Mouse (Mus musculus): Measurements from ENCODE around the gene Blcap. TPM values are rescaled to one million over a fixed set of nuclear protein-coding genes. Genes with fewer than 3 reads are reported as not detected.

Blcap gene
- polyA plus RNA-seq, 1 experiment, result 63.9 TPM

GRCm38 (mm10) chr2:157546686-157547085 lies 24.4 kb downstream of the Blcap start:
- TF ChIP-seq CTCF (IDR thresholded peaks at IDR 0.05; ENCODE audit: borderline replicate concordance, insufficient read depth, low read length) (no peak), POLR2A (IDR thresholded peaks at IDR 0.05; ENCODE audit: low read depth, low read length) (no peak)
- no peak overlapping the region for H3K27ac ChIP-seq (ENCODE audit: insufficient read depth, low read length)
- H3K4me3 ChIP-seq (ENCODE audit: insufficient read depth, low read length), result no peak overlapping the region
- no peaks in the 10 kb centered on the region; the same call in 1 of the 2 replicates for H3K4me1 ChIP-seq (ENCODE audit: control insufficient read depth, insufficient read depth, low read length)

- H3K4me3 ChIP-seq (ENCODE audit: insufficient read depth, low read length), result no peak overlapping the region
- TF ChIP-seq CTCF (IDR thresholded peaks at IDR 0.05; ENCODE audit: borderline replicate concordance, insufficient read depth, low read length), result no peak
- TF ChIP-seq POLR2A (IDR thresholded peaks at IDR 0.05; ENCODE audit: low read depth, low read length), result no peak
- H3K4me1 ChIP-seq (ENCODE audit: control insufficient read depth, insufficient read depth, low read length), result no peaks in the 10 kb centered on the region
- no peak overlapping the region for H3K27ac ChIP-seq (ENCODE audit: insufficient read depth, low read length)
These were observed 26.7 kb downstream of the Blcap start for GRCm38 (mm10) chr2:157544333-157544888.

GRCm38 (mm10) chr2:157542415-157542814 lies 28.7 kb downstream of the Blcap start:
- TF ChIP-seq POLR2A (IDR thresholded peaks at IDR 0.05; ENCODE audit: low read depth, low read length) (no peak), CTCF (IDR thresholded peaks at IDR 0.05; ENCODE audit: borderline replicate concordance, insufficient read depth, low read length) (no peak)
- H3K4me3 ChIP-seq (ENCODE audit: insufficient read depth, low read length), result no peak overlapping the region
- no peaks in the 10 kb centered on the region for H3K4me1 ChIP-seq (ENCODE audit: control insufficient read depth, insufficient read depth, low read length)
- no peak overlapping the region for H3K27ac ChIP-seq (ENCODE audit: insufficient read depth, low read length)

GRCm38 (mm10) chr2:157541631-157542030 lies 29.4 kb downstream of the Blcap start:
- H3K27ac ChIP-seq (ENCODE audit: insufficient read depth, low read length), result no peak overlapping the region
- TF ChIP-seq CTCF (IDR thresholded peaks at IDR 0.05; ENCODE audit: borderline replicate concordance, insufficient read depth, low read length) (no peak), POLR2A (IDR thresholded peaks at IDR 0.05; ENCODE audit: low read depth, low read length) (no peak)
- H3K4me3 ChIP-seq (ENCODE audit: insufficient read depth, low read length), result no peak overlapping the region
- no peaks in the 10 kb centered on the region for H3K4me1 ChIP-seq (ENCODE audit: control insufficient read depth, insufficient read depth, low read length)

GRCm38 (mm10) chr2:157540953-157541569 lies 30.0 kb downstream of the Blcap start:
- Histone ChIP-seq H3K27ac (ENCODE audit: insufficient read depth, low read length) (no peak overlapping the region), H3K4me1 (ENCODE audit: control insufficient read depth, insufficient read depth, low read length) (no peaks in the 10 kb centered on the region), H3K4me3 (ENCODE audit: insufficient read depth, low read length) (no peak overlapping the region)
- no peak for TF ChIP-seq POLR2A (IDR thresholded peaks at IDR 0.05; ENCODE audit: low read depth, low read length)

- H3K4me1 ChIP-seq (ENCODE audit: control insufficient read depth, insufficient read depth, low read length), result no peaks in the 10 kb centered on the region
- H3K4me3 ChIP-seq (ENCODE audit: insufficient read depth, low read length), result no peak overlapping the region
- no peak for TF ChIP-seq POLR2A (IDR thresholded peaks at IDR 0.05; ENCODE audit: low read depth, low read length)
- no peak for TF ChIP-seq CTCF (IDR thresholded peaks at IDR 0.05; ENCODE audit: borderline replicate concordance, insufficient read depth, low read length)
- no peak overlapping the region for H3K27ac ChIP-seq (ENCODE audit: insufficient read depth, low read length)
These were observed 30.8 kb downstream of the Blcap start for GRCm38 (mm10) chr2:157540073-157540952.

- TF ChIP-seq POLR2A (IDR thresholded peaks at IDR 0.05; ENCODE audit: low read depth, low read length) (no peak), CTCF (IDR thresholded peaks at IDR 0.05; ENCODE audit: borderline replicate concordance, insufficient read depth, low read length) (no peak)
- H3K4me1 ChIP-seq (ENCODE audit: control insufficient read depth, insufficient read depth, low read length), result no peaks in the 10 kb centered on the region
- no peak overlapping the region for H3K27ac ChIP-seq (ENCODE audit: insufficient read depth, low read length)
- no peak overlapping the region for H3K4me3 ChIP-seq (ENCODE audit: insufficient read depth, low read length)
These were observed 34.0 kb downstream of the Blcap start for GRCm38 (mm10) chr2:157537118-157537517.

- Histone ChIP-seq H3K27ac (ENCODE audit: insufficient read depth, low read length) (no peak overlapping the region), H3K4me1 (ENCODE audit: control insufficient read depth, insufficient read depth, low read length) (no peaks in the 10 kb centered on the region), H3K4me3 (ENCODE audit: insufficient read depth, low read length) (no peak overlapping the region)
- TF ChIP-seq CTCF (IDR thresholded peaks at IDR 0.05; ENCODE audit: borderline replicate concordance, insufficient read depth, low read length) (no peak), POLR2A (IDR thresholded peaks at IDR 0.05; ENCODE audit: low read depth, low read length) (no peak)
These were observed 34.5 kb downstream of the Blcap start for GRCm38 (mm10) chr2:157536476-157537081.

GRCm38 (mm10) chr2:157534163-157534562 lies 36.9 kb downstream of the Blcap start:
- Histone ChIP-seq H3K4me1 (ENCODE audit: control insufficient read depth, insufficient read depth, low read length) (no peaks in the 10 kb centered on the region), H3K4me3 (ENCODE audit: insufficient read depth, low read length) (no peak overlapping the region), H3K27ac (ENCODE audit: insufficient read depth, low read length) (no peak overlapping the region)
- TF ChIP-seq POLR2A (IDR thresholded peaks at IDR 0.05; ENCODE audit: low read depth, low read length) (no peak), CTCF (IDR thresholded peaks at IDR 0.05; ENCODE audit: borderline replicate concordance, insufficient read depth, low read length) (no peak)

All from embryonic fibroblast, embryonic 13.5 days (primary cell).